Mouse (Mus musculus): ENCODE data around the gene Krtap16-1.

- no peak for TF ChIP-seq CTCF (IDR thresholded peaks at IDR 0.05; ENCODE audit: low read depth, low read length)
- TF ChIP-seq POLR2A (IDR thresholded peaks at IDR 0.05; ENCODE audit: borderline replicate concordance, low read depth, low read length) = no peak
Observed at GRCm38 (mm10) chr11:99988530-99988929, 2.1 kb upstream of the Krtap16-1 start.
